Mouse (Mus musculus) liver, adult 2 months (tissue): ENCODE measurements at regions not wholly inside any gene's neighbourhood (a gene's known extent, or its start where the extent isn't known, plus 50 kb on each side); places are given as distances from the start of the nearest gene placed in this dataset.

Source experiments
- CTCF ChIP-seq: fragments of 200-500 bp; IDR thresholded peaks from 2 replicates; pipeline ENCODE4 v1.5.1; 2011; ENCODE audit warnings: low read depth, low read length, control low read depth
- POLR2A ChIP-seq: fragments of 200-500 bp; IDR thresholded peaks from 2 replicates; pipeline ENCODE4 v1.6.1; 2011; ENCODE audit warnings: low read length, control low read depth; ENCODE audit not compliant: insufficient read depth; ENCODE audit errors: extremely low read depth

GRCm38 (mm10) chr2:137456436-137456835 lies 340.0 kb upstream of the Jag1 start:
- TF ChIP-seq CTCF (no peak), POLR2A (no peak)
